Mouse (Mus musculus) spleen, adult 2 months (tissue): ENCODE measurements around the gene Olfr1257. TPM values are rescaled to one million over a fixed set of nuclear protein-coding genes. Genes with fewer than 3 reads are reported as not detected.
"Not testable (repeated sequence)": the region's sequence is repeated elsewhere in the genome, so short reads cannot be mapped to it uniquely, and the experiment has no call there.

Experiments
- DNase-seq, 2 experiments: peaks; one replicate each; pipeline versions ENCODE4 v3.0.0 to v3.0.0-alpha.2; 2012 to 2021; ENCODE audit warnings: low spot score in 2 of 2, low read depth in 1 of 2
- H3K27ac ChIP-seq: fragments of 200-500 bp; 2 replicates; pipeline ENCODE4 v1.5.1; 2012; ENCODE audit warnings: low read length, inconsistent platforms; ENCODE audit not compliant: insufficient read depth
- H3K27me3 ChIP-seq: fragments of 200-500 bp; 2 replicates; pipeline ENCODE4 v1.6.1; 2012; ENCODE audit warnings: mild to moderate bottlenecking, moderate library complexity, low read length, inconsistent platforms; ENCODE audit not compliant: control insufficient read depth, insufficient read depth
- H3K36me3 ChIP-seq: fragments of 200-500 bp; 2 replicates; pipeline ENCODE4 v1.6.1; 2012; ENCODE audit warnings: mild to moderate bottlenecking, low read length, inconsistent platforms; ENCODE audit not compliant: control insufficient read depth, insufficient read depth
- H3K4me1 ChIP-seq: fragments of 200-500 bp; 2 replicates; pipeline ENCODE4 v1.6.1; 2011; ENCODE audit warnings: inconsistent platforms; ENCODE audit not compliant: control insufficient read depth, insufficient read depth, insufficient read length
- H3K4me3 ChIP-seq: fragments of 200-500 bp; 2 replicates; pipeline ENCODE4 v1.5.1; 2011; ENCODE audit warnings: mild to moderate bottlenecking, inconsistent platforms; ENCODE audit not compliant: insufficient read depth, insufficient read length; ENCODE audit errors: extremely low read depth
- CTCF ChIP-seq: fragments of 200-500 bp; IDR thresholded peaks from 2 replicates; pipeline ENCODE4 v1.5.1; 2011; ENCODE audit warnings: mild to moderate bottlenecking, inconsistent platforms; ENCODE audit not compliant: insufficient read depth, insufficient read length, insufficient replicate concordance; ENCODE audit errors: extremely low read depth
- POLR2A ChIP-seq: fragments of 200-500 bp; IDR thresholded peaks from 2 replicates; pipeline ENCODE4 v1.6.1; 2011; ENCODE audit warnings: low read depth, low read length, inconsistent platforms
- WGBS: fragments of 180-500 bp; shearing (Covaris S2); methylation state at CpG from one replicate; pipeline ENCODE4 v1.1.7; 2018; 5-methylcytosine and 5-hydroxymethylcytosine counted together
- polyA plus RNA-seq: library from polyadenylated mRNA; depleted of rRNA; stranded (reverse); fragments of >200 nt; gene quantifications from 2 replicates; pipeline ENCODE4 v1.2.3, GENCODE M21; 2012; rRNA removed

Olfr1257 gene
- not detected in 2 replicates for polyA plus RNA-seq

- no peaks in the 10 kb centered on the region for H3K4me1 ChIP-seq
- TF ChIP-seq POLR2A (no peak), CTCF (no peak)
These were observed at the start of gene Olfr1257 for GRCm38 (mm10) chr2:89878137-89878536. Gene Olfr1257 (plus strand): TSS chr2:89878437.

GRCm38 (mm10) chr2:89841455-89841854 is 36.8 kb upstream of the Olfr1257 start, which contains the start of gene Olfr1256:
Gene Olfr1256 (minus strand): TSS chr2:89841555.
- no peak for DNase-seq
- no peak within 1 kb of the TSS for H3K27ac ChIP-seq
- no peaks in the 10 kb centered on the region for H3K4me1 ChIP-seq
- 67% methylated on average over 2 of the region's 2 CpGs for WGBS
- no peaks in the 10 kb centered on the region for H3K27me3 ChIP-seq
- H3K4me3 ChIP-seq = no peak within 1 kb of the TSS
- TF ChIP-seq CTCF (no peak), POLR2A (no peak)
- H3K36me3 ChIP-seq = no peaks in the 10 kb centered on the region

More at GRCm38 (mm10) chr2:89878137-89878536, at the start of gene Olfr1257:
- Histone ChIP-seq H3K27me3 (no peaks in the 10 kb centered on the region), H3K27ac (no peak within 1 kb of the TSS), H3K36me3 (no peaks in the 10 kb centered on the region), H3K4me3 (no peak within 1 kb of the TSS)
- DNase-seq = no peak
- WGBS = 95% methylated on average over 1 of the region's 1 CpGs

- TF ChIP-seq CTCF = no peak
- H3K27me3 ChIP-seq = no peaks in the 10 kb centered on the region
- no peak within 1 kb of the TSS for H3K27ac ChIP-seq
- no peak for DNase-seq
- 85% methylated on average over 5 of the region's 5 CpGs for WGBS
- H3K4me1 ChIP-seq = no peaks in the 10 kb centered on the region
- H3K4me3 ChIP-seq = no peak within 1 kb of the TSS
- no peaks in the 10 kb centered on the region for H3K36me3 ChIP-seq
These were observed 30.1 kb upstream of the Olfr1257 start, which contains the start of gene Olfr48 for GRCm38 (mm10) chr2:89848105-89848504. Gene Olfr48 (minus strand): TSS chr2:89848205.

- Histone ChIP-seq H3K4me1 (no peaks in the 10 kb centered on the region), H3K36me3 (no peaks in the 10 kb centered on the region), H3K27ac (no peak overlapping the region), H3K4me3 (no peak overlapping the region), H3K27me3 (no peaks in the 10 kb centered on the region)
- DNase-seq = no peak
- no peak for TF ChIP-seq CTCF
- TF ChIP-seq POLR2A = no peak
- WGBS = 85% methylated on average over 1 of the region's 1 CpGs
These were observed 29.0 kb upstream of the Olfr1257 start for GRCm38 (mm10) chr2:89849230-89849629.

- not testable (repeated sequence) for H3K4me3 ChIP-seq, H3K4me1 ChIP-seq, H3K36me3 ChIP-seq, H3K27ac ChIP-seq, DNase-seq, H3K27me3 ChIP-seq
- WGBS = 92% methylated on average over 9 of the region's 9 CpGs
These were observed 34.4 kb downstream of the Olfr1257 start for GRCm38 (mm10) chr2:89912616-89913015.

GRCm38 (mm10) chr2:89927009-89927408 is 48.8 kb downstream of the Olfr1257 start, which contains the start of gene Olfr1258:
Gene Olfr1258 (plus strand): TSS chr2:89927309.
- H3K36me3 ChIP-seq = no peaks in the 10 kb centered on the region
- no peak for DNase-seq
- H3K27me3 ChIP-seq = no peaks in the 10 kb centered on the region
- no peak within 1 kb of the TSS for H3K4me3 ChIP-seq
- TF ChIP-seq CTCF (no peak), POLR2A (no peak)
- no peaks in the 10 kb centered on the region for H3K4me1 ChIP-seq
- no peak within 1 kb of the TSS for H3K27ac ChIP-seq

Other genes starting within 250 kb of the Olfr1257 start
- gene Olfr1249, start 243.5 kb upstream of the Olfr1257 start, polyA plus RNA-seq = not detected in 2 replicates
- not detected in 2 replicates for gene Olfr1250, start 217.0 kb upstream of the Olfr1257 start, polyA plus RNA-seq
- gene Olfr1251, start 206.5 kb upstream of the Olfr1257 start, polyA plus RNA-seq = not detected in 2 replicates
- not detected in 2 replicates for gene Olfr1252, start 153.4 kb upstream of the Olfr1257 start, polyA plus RNA-seq
- not detected in 2 replicates for gene Olfr1253, start 121.3 kb upstream of the Olfr1257 start, polyA plus RNA-seq
- gene Olfr1254, start 84.8 kb upstream of the Olfr1257 start, polyA plus RNA-seq = not detected in 2 replicates
- gene Olfr1255, start 66.4 kb upstream of the Olfr1257 start, polyA plus RNA-seq = not detected in 2 replicates
- not detected in 2 replicates for gene Olfr1256, start 36.9 kb upstream of the Olfr1257 start, polyA plus RNA-seq
- gene Olfr48, start 30.2 kb upstream of the Olfr1257 start, polyA plus RNA-seq = not detected in 2 replicates
- not detected in 2 replicates for gene Olfr1258, start 48.9 kb downstream of the Olfr1257 start, polyA plus RNA-seq
- not detected in 2 replicates for gene Olfr1259, start 70.2 kb downstream of the Olfr1257 start, polyA plus RNA-seq
- not detected in 2 replicates for gene Olfr1260, start 95.9 kb downstream of the Olfr1257 start, polyA plus RNA-seq
- gene Olfr1261, start 112.8 kb downstream of the Olfr1257 start, polyA plus RNA-seq = not detected in 2 replicates
- gene Olfr1262, start 121.7 kb downstream of the Olfr1257 start, polyA plus RNA-seq = not detected in 2 replicates
- gene Olfr1263, start 133.7 kb downstream of the Olfr1257 start, polyA plus RNA-seq = not detected in 2 replicates
- not detected in 2 replicates for gene Olfr1264, start 147.1 kb downstream of the Olfr1257 start, polyA plus RNA-seq
- not detected in 2 replicates for gene Olfr1265, start 156.9 kb downstream of the Olfr1257 start, polyA plus RNA-seq
- gene Olfr140, start 185.2 kb downstream of the Olfr1257 start, polyA plus RNA-seq = not detected in 2 replicates
- not detected in 2 replicates for gene Olfr1269, start 243.0 kb downstream of the Olfr1257 start, polyA plus RNA-seq